Mouse (Mus musculus) liver, embryonic 14.5 days (tissue): ENCODE measurements around the gene Tmc7. TPM values are rescaled to one million over a fixed set of nuclear protein-coding genes. Genes with fewer than 3 reads are reported as not detected.

ENCODE experiments used
- ATAC-seq: fragments of 200-750 bp; cut with Nextera tagmentation; 2 replicates; pipeline ENCODE4 v1.8.0; 2017; ENCODE audit warnings: moderate number of reproducible peaks, mild to moderate bottlenecking, moderate library complexity; ENCODE audit not compliant: insufficient read depth
- DNase-seq, 3 experiments: peaks; one replicate each; pipeline ENCODE4 v3.0.0-alpha.2; 2012 to 2013; ENCODE audit warnings: low read depth in 3 of 3, low spot score in 3 of 3
- H3K27ac ChIP-seq: fragments of 300-500 bp; sonication (generic); 2 replicates; pipeline ENCODE4 v1.5.1; 2014; ENCODE audit warnings: moderate library complexity, mild to moderate bottlenecking, control low read depth, inconsistent platforms
- H3K27me3 ChIP-seq: fragments of 300-500 bp; sonication (generic); 2 replicates; pipeline ENCODE4 v1.6.1; 2014; ENCODE audit warnings: mild to moderate bottlenecking, low read length, moderate library complexity; ENCODE audit not compliant: control insufficient read depth, insufficient read depth
- H3K36me3 ChIP-seq: fragments of 300-500 bp; sonication (generic); replicated peaks from 2 replicates; pipeline ENCODE4 v1.6.1; 2014; ENCODE audit warnings: low read depth; ENCODE audit not compliant: control insufficient read depth, insufficient read depth
- H3K4me1 ChIP-seq, 2 experiments: fragments of 200-500 bp in 1 of 2; fragments of 300-500 bp in 1 of 2; sonication (generic) in 1 of 2; replicated peaks; 2 replicates each; pipeline ENCODE4 v1.6.1; 2012 to 2014; ENCODE audit warnings: antibody characterized with exemption in 1 of 2, inconsistent platforms in 1 of 2, low read length in 1 of 2; ENCODE audit not compliant: control insufficient read depth in 2 of 2, insufficient read depth in 2 of 2
- H3K4me2 ChIP-seq: fragments of 300-500 bp; sonication (generic); 2 replicates; pipeline ENCODE4 v1.6.1; 2014; ENCODE audit warnings: low read depth, mild to moderate bottlenecking, control low read depth, moderate library complexity
- H3K4me3 ChIP-seq, 2 experiments: fragments of 200-500 bp in 1 of 2; fragments of 300-500 bp in 1 of 2; sonication (generic) in 1 of 2; 2 replicates each; pipeline ENCODE4 v1.5.1; 2012 to 2014; ENCODE audit warnings: low read depth in 2 of 2, low read length in 2 of 2, mild to moderate bottlenecking in 2 of 2, control low read depth in 1 of 2, inconsistent platforms in 1 of 2, moderate library complexity in 1 of 2; ENCODE audit not compliant: insufficient read depth in 1 of 2
- H3K9ac ChIP-seq: fragments of 300-500 bp; sonication (generic); replicated peaks from 2 replicates; pipeline ENCODE4 v1.6.1; 2014; ENCODE audit warnings: mild to moderate bottlenecking, control low read depth, moderate library complexity
- H3K9me3 ChIP-seq: fragments of 300-500 bp; sonication (generic); 2 replicates; pipeline ENCODE4 v1.6.1; 2016; ENCODE audit warnings: low read length, mixed read lengths; ENCODE audit not compliant: control insufficient read depth
- CTCF ChIP-seq: IDR thresholded peaks from 2 replicates; pipeline ENCODE4 v1.5.1; 2016; ENCODE audit warnings: antibody characterized with exemption, low read depth, control low read depth
- EP300 ChIP-seq: IDR thresholded peaks from 2 replicates; pipeline ENCODE4 v1.6.1; 2016; ENCODE audit warnings: antibody characterized with exemption, low read depth
- WGBS: fragments of 180-500 bp; shearing (Covaris S2); extraction: QIAGEN DNeasy Blood & Tissue Kit; methylation state at CpG from one replicate; pipeline ENCODE4 v1.1.7; 2014; ENCODE audit not compliant: insufficient replicate concordance; 5-methylcytosine and 5-hydroxymethylcytosine counted together
- polyA plus RNA-seq, 2 experiments: library from polyadenylated mRNA; depleted of rRNA in 1 of 2; stranded (reverse) in 1 of 2; unstranded in 1 of 2; fragments of >200 nt; fragmentation: Nextera tagmentation in 1 of 2; extraction: Ambion mirVana in 1 of 2; gene quantifications; 2 replicates each; pipeline versions ENCODE4 v1.2.1 to v1.2.3; 2012 to 2014

Tmc7 gene
- 0.11 and 0.14 TPM in 2 replicates for polyA plus RNA-seq (2012; rRNA removed)
- 0.24 and 0.30 TPM in 2 replicates for polyA plus RNA-seq (2014; fragmentation: Nextera tagmentation; extraction: Ambion mirVana)

GRCm38 (mm10) chr7:118584257-118584907, at the start of gene Tmc7:
Gene Tmc7 (minus strand): TSS chr7:118584736.
- no peaks in the 10 kb centered on the region for H3K9me3 ChIP-seq

GRCm38 (mm10) chr7:118633951-118634350, 49.4 kb upstream of the Tmc7 start:
- H3K4me2 ChIP-seq = no peak overlapping the region
- ATAC-seq (no peak), DNase-seq (no peak)
- WGBS = 65% methylated on average over 7 of the region's 7 CpGs
- H3K27ac ChIP-seq = no peak overlapping the region
- H3K9me3 ChIP-seq = no peaks in the 10 kb centered on the region
- no peaks in the 10 kb centered on the region; the same call in 1 of the 2 replicates for H3K27me3 ChIP-seq
- no peak overlapping the region for H3K9ac ChIP-seq
- no peaks in the 10 kb centered on the region for H3K36me3 ChIP-seq
- H3K4me3 ChIP-seq = no peak overlapping the region
- H3K4me1 ChIP-seq = no peaks in the 10 kb centered on the region
- TF ChIP-seq CTCF = no peak
- no peak for TF ChIP-seq EP300

More at GRCm38 (mm10) chr7:118584257-118584907, at the start of gene Tmc7:
- H3K4me1 ChIP-seq = no peaks in the 10 kb centered on the region
- H3K27ac ChIP-seq = no peak within 1 kb of the TSS
- WGBS = 1% methylated on average over 50 of the region's 51 CpGs
- 0 out of 2 replicates have a peak within 1 kb of the TSS, but pooled peaks have one; percentile 5 for H3K9ac ChIP-seq
- peak within 1 kb of the TSS; percentile 59 for H3K4me2 ChIP-seq
- no peaks in the 10 kb centered on the region; the same call in 1 of the 2 replicates for H3K27me3 ChIP-seq
- DNase-seq (no peak), ATAC-seq (peak; percentile 50; the same call in 1 of the 2 replicates)
- H3K4me3 ChIP-seq = peak within 1 kb of the TSS; percentile 42 to 51
- no peaks in the 10 kb centered on the region for H3K36me3 ChIP-seq
- TF ChIP-seq EP300 = no peak
- no peak for TF ChIP-seq CTCF

DNA sequence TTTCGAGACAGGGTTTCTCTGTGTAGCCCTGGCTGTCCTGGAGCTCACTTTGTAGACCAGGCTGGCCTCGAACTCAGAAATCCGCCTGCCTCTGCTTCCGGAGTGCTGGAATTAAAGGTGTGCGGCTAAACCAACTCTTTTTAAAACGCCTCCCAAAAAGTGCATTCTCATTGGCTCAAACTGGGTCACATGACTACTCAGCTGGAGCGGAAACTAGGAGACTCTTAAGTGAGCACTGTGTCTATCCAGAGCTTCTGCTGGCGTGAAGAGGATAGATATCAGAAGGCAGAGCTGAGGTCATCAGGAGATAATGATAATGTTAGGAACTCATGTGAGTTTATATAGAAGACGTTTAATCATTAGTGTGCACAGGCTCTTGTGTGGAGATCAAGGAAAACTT, 48.6 kb upstream of the Tmc7 start:
- no peaks in the 10 kb centered on the region; the same call in 1 of the 2 replicates for H3K27me3 ChIP-seq
- H3K9me3 ChIP-seq = no peaks in the 10 kb centered on the region
- no peak overlapping the region for H3K9ac ChIP-seq
- 59% methylated on average over 9 of the region's 9 CpGs for WGBS
- H3K4me3 ChIP-seq = no peak overlapping the region
- ATAC-seq (no peak), DNase-seq (no peak)
- TF ChIP-seq CTCF = no peak
- no peak for TF ChIP-seq EP300
- H3K36me3 ChIP-seq = no peaks in the 10 kb centered on the region
- no peaks in the 10 kb centered on the region for H3K4me1 ChIP-seq
- no peak overlapping the region for H3K4me2 ChIP-seq
- no peak overlapping the region for H3K27ac ChIP-seq

DNA sequence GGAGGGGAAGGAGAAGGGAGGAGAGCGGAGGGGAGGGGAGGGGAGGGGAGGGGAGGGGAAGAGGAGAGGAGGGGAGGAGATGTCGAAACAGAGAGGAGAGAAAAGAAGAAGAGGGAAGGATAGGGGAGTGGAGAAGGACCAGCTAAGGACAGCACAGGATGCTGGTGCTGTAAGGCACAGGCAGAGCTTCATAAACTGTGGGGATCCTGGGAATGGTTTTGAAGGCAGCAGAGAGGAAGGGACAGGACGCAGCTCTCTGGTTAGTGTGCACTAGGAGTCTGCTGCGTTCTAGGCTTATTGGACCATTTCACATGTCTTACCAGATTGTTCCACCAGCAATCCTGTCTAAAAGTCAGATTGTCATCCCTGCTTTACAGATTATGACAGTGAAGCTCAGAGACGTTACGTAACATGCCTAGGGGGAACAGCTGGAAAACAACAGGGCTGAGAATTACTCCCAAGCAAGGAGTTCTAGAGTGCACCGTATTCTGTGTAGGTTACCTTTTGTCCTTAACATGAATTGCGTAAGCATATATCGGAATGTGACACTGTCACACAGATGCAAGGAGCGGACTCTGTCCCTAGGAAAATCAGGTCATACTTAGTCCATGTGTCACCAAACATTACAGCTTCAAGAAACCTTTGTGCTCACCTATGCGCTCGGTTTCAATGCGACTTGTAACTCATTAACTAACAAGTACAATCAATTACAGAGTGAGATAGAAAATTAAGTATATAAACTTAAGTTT, 43.2 kb upstream of the Tmc7 start:
- Histone ChIP-seq H3K9me3 (no peaks in the 10 kb centered on the region), H3K4me2 (no peak overlapping the region), H3K4me1 (peaks cover 0 to 3% of the 10 kb centered on the region in 2 experiments; a peak in 2 of 4 replicates), H3K4me3 (no peak overlapping the region), H3K9ac (no peak overlapping the region), H3K27me3 (no peaks in the 10 kb centered on the region; the same call in 1 of the 2 replicates), H3K27ac (no peak overlapping the region), H3K36me3 (no peaks in the 10 kb centered on the region)
- DNase-seq (no peak), ATAC-seq (no peak)
- WGBS = 61% methylated on average over 13 of the region's 13 CpGs
- TF ChIP-seq EP300 (no peak), CTCF (no peak)

DNA sequence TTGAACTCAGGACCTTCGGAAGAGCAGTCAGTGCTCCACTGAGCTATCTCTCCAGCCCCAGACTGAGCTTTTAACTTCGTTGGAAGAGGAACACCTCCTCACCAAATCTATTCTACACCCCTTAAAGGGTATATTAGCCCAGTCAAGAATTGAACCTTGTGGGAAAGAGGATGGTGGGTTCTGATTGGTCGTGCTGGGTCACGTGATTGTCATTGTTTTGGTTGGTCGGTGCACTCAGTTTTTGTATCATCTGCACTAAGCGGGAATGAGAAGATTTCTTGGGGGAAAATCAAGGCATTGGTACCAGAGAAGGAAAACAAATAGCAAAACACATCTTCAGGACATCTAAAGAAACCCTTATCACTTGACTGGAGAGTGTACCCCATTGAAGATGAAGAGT, 36.6 kb upstream of the Tmc7 start:
- H3K27ac ChIP-seq = no peak overlapping the region
- no peaks in the 10 kb centered on the region for H3K27me3 ChIP-seq
- no peak overlapping the region for H3K4me3 ChIP-seq
- WGBS = 62% methylated on average over 6 of the region's 6 CpGs
- no peak overlapping the region for H3K9ac ChIP-seq
- no peaks in the 10 kb centered on the region for H3K9me3 ChIP-seq
- H3K4me2 ChIP-seq = no peak overlapping the region
- no peak for TF ChIP-seq CTCF
- no peak for TF ChIP-seq EP300
- no peaks in the 10 kb centered on the region for H3K36me3 ChIP-seq
- DNase-seq (no peak), ATAC-seq (no peak)
- H3K4me1 ChIP-seq = no peaks in the 10 kb centered on the region
